Mouse (Mus musculus) C2C12 (cell line): ENCODE measurements around the gene Zpr1. TPM values are rescaled to one million over a fixed set of nuclear protein-coding genes. Genes with fewer than 3 reads are reported as not detected.
A peak's percentile ranks its signal among the peaks of the same experiment; 100 is the strongest.

Source experiments
- H3K27me3 ChIP-seq: one replicate; pipeline ENCODE4 v1.6.1; 2011; ENCODE audit not compliant: control insufficient read depth, insufficient read depth, insufficient read length
- H3K36me3 ChIP-seq: one replicate; pipeline ENCODE4 v1.6.1; 2011; ENCODE audit not compliant: control insufficient read depth, insufficient read depth
- H3K4me3 ChIP-seq: one replicate; pipeline ENCODE4 v1.5.1; 2011; ENCODE audit warnings: mild to moderate bottlenecking, control low read depth; ENCODE audit not compliant: poor library complexity, insufficient read depth, severe bottlenecking
- H3K79me2 ChIP-seq: one replicate; pipeline ENCODE4 v1.6.1; 2011; ENCODE audit not compliant: control insufficient read depth, insufficient read depth
- H3K79me3 ChIP-seq: one replicate; pipeline ENCODE4 v1.6.1; 2011; ENCODE audit warnings: low read depth, control low read depth
- H3ac ChIP-seq: one replicate; pipeline ENCODE3; 2011; ENCODE audit warnings: low read depth; ENCODE audit not compliant: control insufficient read depth, insufficient read length
- CEBPB ChIP-seq: IDR thresholded peaks from one replicate; pipeline ENCODE4 v1.6.1; 2011; ENCODE audit warnings: low read depth, mild to moderate bottlenecking, control low read depth, moderate library complexity
- CTCF ChIP-seq: IDR thresholded peaks from one replicate; pipeline ENCODE4 v1.5.1; 2011; ENCODE audit not compliant: control insufficient read depth, insufficient read depth, insufficient read length
- FOSL1 ChIP-seq: IDR thresholded peaks from one replicate; pipeline ENCODE4 v1.8.0; 2011; ENCODE audit warnings: mild to moderate bottlenecking, low read length; ENCODE audit not compliant: poor library complexity, insufficient read depth, severe bottlenecking
- MAX ChIP-seq: IDR thresholded peaks from one replicate; pipeline ENCODE4 v1.6.1; 2011; ENCODE audit warnings: mild to moderate bottlenecking, control low read depth
- MYOD1 ChIP-seq: IDR thresholded peaks from one replicate; pipeline ENCODE4 v1.6.1; 2011; ENCODE audit warnings: low read depth; ENCODE audit not compliant: control insufficient read depth, insufficient read length
- MYOG ChIP-seq: IDR thresholded peaks from one replicate; pipeline ENCODE4 v1.6.1; 2011; ENCODE audit not compliant: control insufficient read depth, insufficient read length; ENCODE audit errors: extremely low read depth
- USF1 ChIP-seq: IDR thresholded peaks from one replicate; pipeline ENCODE4 v1.6.1; 2011; ENCODE audit warnings: low read depth, mild to moderate bottlenecking, control low read depth, moderate library complexity
- polyA plus RNA-seq: library from polyadenylated mRNA; unstranded; fragments of >200 nt; fragmentation: generic; extraction: Trizol; gene quantifications from one replicate; pipeline ENCODE4 v1.2.1, GENCODE M21; 2012; ENCODE audit warnings: missing spikeins

Gene Zpr1
- polyA plus RNA-seq, 1 experiment: 40.1 TPM

GRCm38 (mm10) chr9:46238850-46239249 lies 34.0 kb upstream of the Zpr1 start:
- peaks cover 60% of the 10 kb centered on the region for H3K27me3 ChIP-seq
- H3K79me3 ChIP-seq: no peaks in the 10 kb centered on the region
- TF ChIP-seq USF1 (no peak), CTCF (no peak), MYOD1 (no peak), CEBPB (no peak), MAX (no peak)
- no peaks in the 10 kb centered on the region for H3K36me3 ChIP-seq
- no peak overlapping the region for H3K4me3 ChIP-seq
- no peaks in the 10 kb centered on the region for H3K79me2 ChIP-seq
- H3ac ChIP-seq: no peak overlapping the region

DNA sequence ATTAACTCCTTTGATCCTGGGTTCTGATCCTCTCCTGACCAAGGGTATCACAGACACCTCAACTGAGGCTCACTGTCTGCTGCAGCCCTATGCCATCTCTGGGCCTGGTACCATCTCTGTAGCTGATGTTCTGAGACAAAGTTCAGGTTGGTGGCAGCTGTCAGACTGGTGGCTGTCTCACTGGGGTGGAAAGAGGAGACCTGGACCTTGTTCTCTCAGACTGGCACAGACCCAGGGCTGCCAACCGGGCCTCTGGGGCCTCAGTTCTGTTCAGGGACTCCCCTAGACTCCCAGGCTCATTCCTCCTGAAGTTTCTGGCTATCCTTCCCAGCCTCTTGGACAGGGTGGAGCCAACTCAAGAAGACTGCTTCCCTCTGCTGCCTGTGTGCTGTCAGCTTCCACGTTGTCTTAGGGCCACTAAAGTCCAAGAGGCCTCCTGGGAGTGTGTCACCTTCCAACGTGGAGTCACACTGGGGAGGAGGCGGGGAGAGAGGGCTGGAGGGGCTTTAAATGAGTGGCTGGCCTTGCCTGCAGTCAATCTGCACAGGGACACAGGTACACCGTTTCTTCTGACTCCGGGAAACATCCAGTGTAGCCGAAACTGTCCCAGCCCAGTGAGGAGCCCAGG lies 32.2 kb upstream of the Zpr1 start, which contains the start of gene Apoa4:
Apoa4 (plus strand) TSS at position 171 of the 628 bp plus-strand sequence.
- no peaks in the 10 kb centered on the region for H3K36me3 ChIP-seq
- H3K4me3 ChIP-seq: no peak within 1 kb of the TSS
- H3ac ChIP-seq: no peak within 1 kb of the TSS
- TF ChIP-seq CEBPB (no peak), MYOD1 (no peak), FOSL1 (no peak), MYOG (no peak), USF1 (no peak), CTCF (no peak), MAX (no peak)
- no peaks in the 10 kb centered on the region for H3K79me3 ChIP-seq
- no peaks in the 10 kb centered on the region for H3K79me2 ChIP-seq
- peaks cover 48% of the 10 kb centered on the region for H3K27me3 ChIP-seq

DNA sequence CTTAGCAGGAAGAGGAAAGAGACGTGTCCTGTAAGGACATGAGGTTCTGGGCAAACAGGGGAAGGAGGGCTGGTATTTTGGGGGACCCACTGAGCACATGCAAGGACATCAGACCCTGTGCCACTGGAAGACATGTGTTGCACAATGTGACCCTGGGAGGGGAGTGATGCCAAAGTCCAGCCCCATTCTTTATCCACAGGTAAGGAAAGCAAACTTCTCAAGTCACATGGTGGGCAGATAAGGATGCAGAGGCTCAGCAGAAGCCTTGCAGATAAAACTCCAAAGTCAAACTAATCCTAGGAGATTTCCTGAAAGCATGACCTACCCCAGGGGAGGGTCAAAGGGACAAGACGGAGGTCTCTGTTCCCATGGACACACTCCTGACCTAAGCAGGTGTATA lies 31.0 kb upstream of the Zpr1 start:
- Histone ChIP-seq H3K27me3 (peaks cover 44% of the 10 kb centered on the region), H3K79me3 (no peaks in the 10 kb centered on the region)
- TF ChIP-seq MYOG: no peak
- no peak for TF ChIP-seq FOSL1
- TF ChIP-seq CEBPB: no peak
- TF ChIP-seq USF1: no peak
- no peak for TF ChIP-seq CTCF
- TF ChIP-seq MYOD1: no peak
- no peak for TF ChIP-seq MAX

GRCm38 (mm10) chr9:46243122-46243521 lies 29.7 kb upstream of the Zpr1 start:
- Histone ChIP-seq H3K79me3 (no peaks in the 10 kb centered on the region), H3K79me2 (no peaks in the 10 kb centered on the region), H3K4me3 (no peak overlapping the region), H3ac (no peak overlapping the region), H3K36me3 (no peaks in the 10 kb centered on the region), H3K27me3 (peaks cover 40% of the 10 kb centered on the region)
- TF ChIP-seq MYOG: no peak
- TF ChIP-seq MYOD1: no peak
- TF ChIP-seq CEBPB: no peak

More for the DNA sequence above, 31.0 kb upstream of the Zpr1 start:
- Histone ChIP-seq H3ac (no peak overlapping the region), H3K79me2 (no peaks in the 10 kb centered on the region), H3K4me3 (no peak overlapping the region), H3K36me3 (no peaks in the 10 kb centered on the region)

DNA sequence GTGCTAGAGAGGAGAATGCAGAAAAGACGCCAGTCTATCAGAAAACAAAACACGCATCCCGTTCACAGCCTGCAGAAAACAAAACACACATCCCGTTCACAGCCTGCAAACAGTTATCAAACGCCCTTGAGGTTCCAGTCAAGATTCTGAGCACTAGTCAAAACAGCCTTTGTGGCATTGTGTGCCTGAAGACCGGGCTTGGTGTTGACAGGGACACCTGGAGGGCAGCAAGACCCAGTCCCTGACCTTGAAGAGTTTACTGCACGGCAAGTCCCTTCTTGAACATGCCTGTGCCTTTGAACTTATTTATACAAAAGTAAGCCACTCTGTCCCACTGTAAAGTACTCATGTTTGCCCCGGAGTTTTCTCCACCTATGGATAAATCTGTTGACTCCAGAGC lies 29.3 kb upstream of the Zpr1 start:
- H3K36me3 ChIP-seq: no peaks in the 10 kb centered on the region
- TF ChIP-seq CTCF (no peak), MAX (no peak), FOSL1 (no peak), USF1 (no peak), MYOD1 (no peak), CEBPB (no peak), MYOG (no peak)
- H3K79me3 ChIP-seq: no peaks in the 10 kb centered on the region
- no peak overlapping the region for H3ac ChIP-seq
- no peak overlapping the region for H3K4me3 ChIP-seq
- H3K79me2 ChIP-seq: no peaks in the 10 kb centered on the region
- H3K27me3 ChIP-seq: peaks cover 40% of the 10 kb centered on the region

GRCm38 (mm10) chr9:46246752-46247324 lies 26.0 kb upstream of the Zpr1 start:
- TF ChIP-seq CTCF (peak; percentile 60), FOSL1 (no peak), MYOG (no peak)
- Histone ChIP-seq H3K79me2 (no peaks in the 10 kb centered on the region), H3K36me3 (no peaks in the 10 kb centered on the region), H3ac (no peak overlapping the region), H3K4me3 (no peak overlapping the region), H3K79me3 (no peaks in the 10 kb centered on the region), H3K27me3 (peaks cover 26% of the 10 kb centered on the region)
